Mouse (Mus musculus) heart, postnatal 0 days (tissue): ENCODE measurements at regions not wholly inside any gene's neighbourhood (a gene's known extent, or its start where the extent isn't known, plus 50 kb on each side); places are given as distances from the start of the nearest gene placed in this dataset.

Source experiments
- ATAC-seq: fragments of 200-750 bp; cut with Nextera tagmentation; 2 replicates; pipeline ENCODE4 v1.8.0; 2017; ENCODE audit warnings: low read depth, moderate number of reproducible peaks, moderate library complexity; ENCODE audit not compliant: insufficient read depth
- DNase-seq: peaks from one replicate; pipeline ENCODE4 v3.0.0-alpha.2; 2016; ENCODE audit warnings: low spot score
- H3K27ac ChIP-seq: fragments of 300-500 bp; sonication (generic); 2 replicates; pipeline ENCODE4 v1.5.1; 2014; ENCODE audit warnings: low read depth, mild to moderate bottlenecking
- H3K27me3 ChIP-seq: fragments of 300-500 bp; sonication (generic); 2 replicates; pipeline ENCODE4 v1.6.1; 2014; ENCODE audit warnings: low read length, mixed read lengths; ENCODE audit not compliant: control insufficient read depth, insufficient read depth
- H3K36me3 ChIP-seq: fragments of 300-500 bp; sonication (generic); replicated peaks from 2 replicates; pipeline ENCODE4 v1.6.1; 2014; ENCODE audit warnings: low read length, mixed read lengths; ENCODE audit not compliant: control insufficient read depth, insufficient read depth
- H3K4me1 ChIP-seq: fragments of 300-500 bp; sonication (generic); 2 replicates; pipeline ENCODE4 v1.6.1; 2014; ENCODE audit warnings: antibody characterized with exemption; ENCODE audit not compliant: control insufficient read depth, insufficient read depth
- H3K4me2 ChIP-seq: fragments of 300-500 bp; sonication (generic); 2 replicates; pipeline ENCODE4 v1.6.1; 2014; ENCODE audit warnings: low read depth, mild to moderate bottlenecking, low read length, moderate library complexity
- H3K4me3 ChIP-seq: fragments of 300-500 bp; sonication (generic); 2 replicates; pipeline ENCODE4 v1.5.1; 2014; ENCODE audit warnings: low read depth, low read length
- H3K9ac ChIP-seq: fragments of 300-500 bp; sonication (generic); replicated peaks from 2 replicates; pipeline ENCODE4 v1.6.1; 2014; ENCODE audit warnings: low read depth, low read length, mixed read lengths
- H3K9me3 ChIP-seq: fragments of 300-500 bp; sonication (generic); replicated peaks from 2 replicates; pipeline ENCODE4 v1.6.1; 2016; ENCODE audit warnings: low read length; ENCODE audit not compliant: control insufficient read depth
- CTCF ChIP-seq: IDR thresholded peaks from 2 replicates; pipeline ENCODE4 v1.5.1; 2016; ENCODE audit warnings: antibody characterized with exemption, control low read depth, low read depth
- EP300 ChIP-seq: IDR thresholded peaks from 2 replicates; pipeline ENCODE4 v1.6.1; 2016; ENCODE audit warnings: antibody characterized with exemption, low read depth
- WGBS: fragments of 180-500 bp; shearing (Covaris S2); extraction: QIAGEN DNeasy Blood & Tissue Kit; methylation state at CpG from one replicate; pipeline ENCODE4 v1.1.7; 2014; 5-methylcytosine and 5-hydroxymethylcytosine counted together

GRCm38 (mm10) chr13:84751576-84752490 lies 437.4 kb upstream of the Ccnh start:
- no peak overlapping the region for H3K4me3 ChIP-seq
- DNase-seq (no peak), ATAC-seq (no peak)
- H3K27me3 ChIP-seq: 0 out of 2 replicates have a peak, but pooled peaks cover under 1% of the 10 kb centered on the region
- 66% methylated on average over 2 of the region's 2 CpGs for WGBS
- H3K9me3 ChIP-seq: no peaks in the 10 kb centered on the region
- no peaks in the 10 kb centered on the region for H3K36me3 ChIP-seq
- H3K27ac ChIP-seq: no peak overlapping the region
- no peaks in the 10 kb centered on the region for H3K4me1 ChIP-seq
- H3K9ac ChIP-seq: no peak overlapping the region
- no peak overlapping the region for H3K4me2 ChIP-seq
- no peak for TF ChIP-seq CTCF
- no peak for TF ChIP-seq EP300

- Histone ChIP-seq H3K27me3 (0 out of 2 replicates have a peak, but pooled peaks cover 4% of the 10 kb centered on the region), H3K4me2 (no peak overlapping the region), H3K36me3 (no peaks in the 10 kb centered on the region), H3K9me3 (no peaks in the 10 kb centered on the region), H3K27ac (no peak overlapping the region), H3K4me1 (no peaks in the 10 kb centered on the region), H3K9ac (no peak overlapping the region), H3K4me3 (no peak overlapping the region)
- 69% methylated on average over 4 of the region's 4 CpGs for WGBS
- no peak for ATAC-seq
- no peak for DNase-seq
- TF ChIP-seq EP300 (no peak), CTCF (no peak)
Observed at GRCm38 (mm10) chr13:84752491-84752820, 436.8 kb upstream of the Ccnh start.

GRCm38 (mm10) chr13:84753751-84754500 lies 435.3 kb upstream of the Ccnh start:
- WGBS: 78% methylated on average over 4 of the region's 4 CpGs
- Histone ChIP-seq H3K36me3 (no peaks in the 10 kb centered on the region), H3K4me1 (no peaks in the 10 kb centered on the region), H3K4me3 (no peak overlapping the region), H3K27ac (no peak overlapping the region), H3K9ac (no peak overlapping the region), H3K9me3 (no peaks in the 10 kb centered on the region), H3K4me2 (no peak overlapping the region), H3K27me3 (0 out of 2 replicates have a peak, but pooled peaks cover 4% of the 10 kb centered on the region)
- TF ChIP-seq CTCF: no peak
- no peak for TF ChIP-seq EP300
- DNase-seq (no peak), ATAC-seq (no peak)

GRCm38 (mm10) chr13:84754821-84755725 lies 434.1 kb upstream of the Ccnh start:
- H3K4me1 ChIP-seq: no peaks in the 10 kb centered on the region
- DNase-seq (no peak), ATAC-seq (no peak)
- H3K36me3 ChIP-seq: no peaks in the 10 kb centered on the region
- WGBS: 84% methylated on average over 8 of the region's 8 CpGs
- TF ChIP-seq EP300: no peak
- TF ChIP-seq CTCF: no peak
- 0 out of 2 replicates have a peak, but pooled peaks cover 7% of the 10 kb centered on the region for H3K27me3 ChIP-seq
- no peak overlapping the region for H3K27ac ChIP-seq
- H3K4me3 ChIP-seq: no peak overlapping the region
- H3K4me2 ChIP-seq: no peak overlapping the region
- no peak overlapping the region for H3K9ac ChIP-seq
- no peaks in the 10 kb centered on the region for H3K9me3 ChIP-seq

GRCm38 (mm10) chr13:84756796-84757335 lies 432.3 kb upstream of the Ccnh start:
- no peak for ATAC-seq
- Histone ChIP-seq H3K4me3 (no peak overlapping the region), H3K9me3 (no peaks in the 10 kb centered on the region), H3K4me1 (no peaks in the 10 kb centered on the region), H3K36me3 (no peaks in the 10 kb centered on the region), H3K27me3 (0 out of 2 replicates have a peak, but pooled peaks cover 7% of the 10 kb centered on the region), H3K9ac (no peak overlapping the region), H3K4me2 (no peak overlapping the region), H3K27ac (no peak overlapping the region)
- 82% methylated on average over 6 of the region's 6 CpGs for WGBS
- TF ChIP-seq EP300 (no peak), CTCF (no peak)
- DNase-seq: no peak
